Mouse (Mus musculus): ENCODE measurements at regions not wholly inside any gene's neighbourhood (a gene's known extent, or its start where the extent isn't known, plus 50 kb on each side); places are given as distances from the start of the nearest gene placed in this dataset.
A peak's percentile ranks its signal among the peaks of the same experiment; 100 is the strongest.
"Not testable (repeated sequence)": the region's sequence is repeated elsewhere in the genome, so short reads cannot be mapped to it uniquely, and the experiment has no call there.

DNA sequence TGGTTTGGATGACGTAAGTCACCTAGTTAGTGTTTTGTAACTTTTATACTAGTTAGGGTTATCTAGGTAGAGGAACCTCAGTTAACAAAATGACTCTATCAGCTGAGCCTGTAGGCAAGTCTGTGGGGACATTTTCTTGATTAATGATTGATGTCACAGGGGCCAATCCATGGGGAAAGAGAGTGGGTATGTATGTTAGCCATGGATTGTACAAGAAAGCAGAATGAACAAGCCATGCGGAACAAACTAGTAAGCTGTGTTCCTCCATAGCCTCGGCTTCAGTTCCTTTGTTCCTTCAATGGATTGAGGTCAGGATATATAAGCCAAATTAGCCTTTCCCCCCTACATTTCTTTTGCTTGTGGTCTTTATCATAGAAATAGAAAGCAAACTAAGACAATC lies 498.7 kb upstream of the Fam241a start:
- no peaks in the 10 kb centered on the region for H3K4me1 ChIP-seq (ENCODE audit: control insufficient read depth, insufficient read depth, low read length)

DNA sequence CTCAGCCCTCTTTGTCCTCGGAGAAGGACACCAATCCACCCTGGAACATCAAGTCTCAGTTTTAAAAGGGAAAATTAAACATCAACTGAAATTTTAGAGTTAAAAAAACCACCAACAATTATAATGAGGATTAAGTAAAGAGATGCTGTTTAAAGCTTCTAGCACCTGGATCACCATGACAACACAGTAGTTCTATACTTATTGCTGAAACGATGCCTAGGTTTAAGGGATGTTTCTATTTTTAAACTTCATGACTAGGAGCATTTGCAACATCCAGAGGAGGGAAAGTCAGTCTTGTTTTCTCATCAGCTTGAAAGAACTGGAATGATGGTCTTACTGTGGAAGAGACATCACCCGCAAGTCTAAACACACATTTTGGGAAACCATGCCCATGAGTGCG lies 484.5 kb upstream of the Fam241a start:
- Histone ChIP-seq H3K9ac (replicated peaks; ENCODE audit: low read length) (no peak overlapping the region), H3K9me3 (replicated peaks; ENCODE audit: control insufficient read depth, low read length) (no peaks in the 10 kb centered on the region), H3K27ac (replicated peaks; ENCODE audit: low read depth, low read length) (no peak overlapping the region), H3K4me2 (ENCODE audit: low read depth, low read length) (no peak overlapping the region), H3K27me3 (ENCODE audit: control insufficient read depth, insufficient read depth, low read length) (no peaks in the 10 kb centered on the region), H3K36me3 (replicated peaks; ENCODE audit: control insufficient read depth, insufficient read depth, low read depth, low read length) (no peaks in the 10 kb centered on the region), H3K4me3 (ENCODE audit: low read depth, low read length) (no peak overlapping the region), H3K4me1 (ENCODE audit: control insufficient read depth, insufficient read depth, low read length) (no peaks in the 10 kb centered on the region)
- no peak for DNase-seq (ENCODE audit: low spot score)
- ATAC-seq (replicated peaks; ENCODE audit: insufficient number of reproducible peaks, low FRiP score, low TSS enrichment, low read depth): no peak
- 86% methylated on average over 4 of the region's 4 CpGs for WGBS

More for the DNA sequence above, 498.7 kb upstream of the Fam241a start:
- no peaks in the 10 kb centered on the region for H3K9me3 ChIP-seq (replicated peaks; ENCODE audit: control insufficient read depth, low read length)
- no peak overlapping the region for H3K4me3 ChIP-seq (ENCODE audit: low read depth, low read length)
- DNase-seq (ENCODE audit: low spot score) (no peak), ATAC-seq (replicated peaks; ENCODE audit: insufficient number of reproducible peaks, low FRiP score, low TSS enrichment, low read depth) (no peak)
- H3K36me3 ChIP-seq (replicated peaks; ENCODE audit: control insufficient read depth, insufficient read depth, low read depth, low read length): no peaks in the 10 kb centered on the region
- no peaks in the 10 kb centered on the region for H3K27me3 ChIP-seq (ENCODE audit: control insufficient read depth, insufficient read depth, low read length)
- H3K9ac ChIP-seq (replicated peaks; ENCODE audit: low read length): no peak overlapping the region
- no peak overlapping the region for H3K27ac ChIP-seq (replicated peaks; ENCODE audit: low read depth, low read length)
- WGBS: 85% methylated on average over 3 of the region's 3 CpGs
- H3K4me2 ChIP-seq (ENCODE audit: low read depth, low read length): no peak overlapping the region

GRCm38 (mm10) chr3:128369521-128370127 lies 473.5 kb upstream of the Fam241a start:
- H3K27me3 ChIP-seq (ENCODE audit: control insufficient read depth, insufficient read depth, low read length): no peaks in the 10 kb centered on the region
- no peaks in the 10 kb centered on the region for H3K9me3 ChIP-seq (replicated peaks; ENCODE audit: control insufficient read depth, low read length)
- ATAC-seq (replicated peaks; ENCODE audit: insufficient number of reproducible peaks, low FRiP score, low TSS enrichment, low read depth): no peak
- H3K27ac ChIP-seq (replicated peaks; ENCODE audit: low read depth, low read length): no peak overlapping the region
- no peak overlapping the region for H3K4me3 ChIP-seq (ENCODE audit: low read depth, low read length)
- H3K4me2 ChIP-seq (ENCODE audit: low read depth, low read length): no peak overlapping the region
- H3K9ac ChIP-seq (replicated peaks; ENCODE audit: low read length): no peak overlapping the region
- no peak for DNase-seq (ENCODE audit: low spot score)
- 21% methylated on average over 5 of the region's 5 CpGs for WGBS
- no peaks in the 10 kb centered on the region for H3K36me3 ChIP-seq (replicated peaks; ENCODE audit: control insufficient read depth, insufficient read depth, low read depth, low read length)
- no peaks in the 10 kb centered on the region for H3K4me1 ChIP-seq (ENCODE audit: control insufficient read depth, insufficient read depth, low read length)

- no peak overlapping the region for H3K27ac ChIP-seq (replicated peaks; ENCODE audit: low read depth, low read length)
These were observed 466.2 kb upstream of the Fam241a start for GRCm38 (mm10) chr3:128362310-128362709.

GRCm38 (mm10) chr3:128349123-128349522 lies 453.0 kb upstream of the Fam241a start:
- H3K27me3 ChIP-seq (ENCODE audit: control insufficient read depth, insufficient read depth, low read length); H3K9ac ChIP-seq (replicated peaks; ENCODE audit: low read length); H3K36me3 ChIP-seq (replicated peaks; ENCODE audit: control insufficient read depth, insufficient read depth, low read depth, low read length); H3K27ac ChIP-seq (replicated peaks; ENCODE audit: low read depth, low read length); H3K4me1 ChIP-seq (ENCODE audit: control insufficient read depth, insufficient read depth, low read length); H3K9me3 ChIP-seq (replicated peaks; ENCODE audit: control insufficient read depth, low read length); H3K4me3 ChIP-seq (ENCODE audit: low read depth, low read length); H3K4me2 ChIP-seq (ENCODE audit: low read depth, low read length): not testable (repeated sequence)
- DNase-seq (ENCODE audit: low spot score): peak; percentile 85
- WGBS: 11% methylated on average over 2 of the region's 2 CpGs
- peak; percentile 79; the same call in 1 of the 2 replicates for ATAC-seq (replicated peaks; ENCODE audit: insufficient number of reproducible peaks, low FRiP score, low TSS enrichment, low read depth)

More at GRCm38 (mm10) chr3:128362310-128362709, 466.2 kb upstream of the Fam241a start:
- 84% methylated on average over 2 of the region's 2 CpGs for WGBS
- no peaks in the 10 kb centered on the region for H3K27me3 ChIP-seq (ENCODE audit: control insufficient read depth, insufficient read depth, low read length)
- H3K4me3 ChIP-seq (ENCODE audit: low read depth, low read length): no peak overlapping the region
- no peak overlapping the region for H3K9ac ChIP-seq (replicated peaks; ENCODE audit: low read length)
- no peaks in the 10 kb centered on the region for H3K9me3 ChIP-seq (replicated peaks; ENCODE audit: control insufficient read depth, low read length)
- no peak overlapping the region for H3K4me2 ChIP-seq (ENCODE audit: low read depth, low read length)
- H3K36me3 ChIP-seq (replicated peaks; ENCODE audit: control insufficient read depth, insufficient read depth, low read depth, low read length): no peaks in the 10 kb centered on the region
- ATAC-seq (replicated peaks; ENCODE audit: insufficient number of reproducible peaks, low FRiP score, low TSS enrichment, low read depth) (no peak), DNase-seq (ENCODE audit: low spot score) (no peak)
- H3K4me1 ChIP-seq (ENCODE audit: control insufficient read depth, insufficient read depth, low read length): no peaks in the 10 kb centered on the region

DNA sequence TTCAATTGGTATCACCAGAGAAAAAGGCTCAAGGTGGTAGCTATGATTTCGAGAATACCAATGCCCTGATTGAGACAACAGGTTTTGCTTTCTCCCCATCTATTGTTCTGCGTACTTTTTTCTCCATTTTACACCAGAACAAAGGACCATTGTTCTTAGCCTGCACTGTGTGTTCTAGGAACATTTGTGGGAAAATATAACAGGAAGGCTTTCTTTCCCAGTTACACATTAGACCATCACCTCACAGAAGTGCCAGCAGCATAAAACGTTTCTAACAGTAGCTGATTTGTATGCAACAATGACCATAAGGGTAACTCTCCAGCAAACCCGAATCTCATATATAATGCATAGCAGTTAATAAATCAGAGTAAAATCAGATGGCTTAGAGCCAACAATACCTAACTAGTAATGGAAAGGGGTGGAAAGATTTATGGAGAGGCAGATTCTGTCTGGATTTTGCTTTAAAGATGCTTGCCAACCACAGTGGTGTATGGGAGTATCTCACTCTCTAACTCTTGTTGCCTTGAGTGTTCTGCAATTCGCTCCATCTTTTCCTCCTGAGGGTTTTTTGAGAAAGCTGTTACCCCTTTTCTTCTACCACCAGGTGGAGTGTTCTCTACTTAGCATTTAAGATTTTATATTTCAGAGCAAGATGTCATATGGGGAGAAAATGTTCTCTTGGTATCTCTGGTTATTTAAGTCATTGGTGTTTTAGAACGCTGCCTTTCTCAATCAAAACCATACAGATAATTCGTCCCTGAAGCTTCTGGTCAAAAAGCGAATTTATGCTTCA lies 451.9 kb upstream of the Fam241a start:
- Histone ChIP-seq H3K27me3 (ENCODE audit: control insufficient read depth, insufficient read depth, low read length) (no peaks in the 10 kb centered on the region), H3K9me3 (replicated peaks; ENCODE audit: control insufficient read depth, low read length) (no peaks in the 10 kb centered on the region), H3K4me1 (ENCODE audit: control insufficient read depth, insufficient read depth, low read length) (no peaks in the 10 kb centered on the region), H3K36me3 (replicated peaks; ENCODE audit: control insufficient read depth, insufficient read depth, low read depth, low read length) (no peaks in the 10 kb centered on the region), H3K9ac (replicated peaks; ENCODE audit: low read length) (no peak overlapping the region), H3K27ac (replicated peaks; ENCODE audit: low read depth, low read length) (no peak overlapping the region), H3K4me2 (ENCODE audit: low read depth, low read length) (no peak overlapping the region), H3K4me3 (ENCODE audit: low read depth, low read length) (no peak overlapping the region)
- 62% methylated on average over 8 of the region's 8 CpGs for WGBS
- ATAC-seq (replicated peaks; ENCODE audit: insufficient number of reproducible peaks, low FRiP score, low TSS enrichment, low read depth) (no peak), DNase-seq (ENCODE audit: low spot score) (peak; percentile 30)

DNA sequence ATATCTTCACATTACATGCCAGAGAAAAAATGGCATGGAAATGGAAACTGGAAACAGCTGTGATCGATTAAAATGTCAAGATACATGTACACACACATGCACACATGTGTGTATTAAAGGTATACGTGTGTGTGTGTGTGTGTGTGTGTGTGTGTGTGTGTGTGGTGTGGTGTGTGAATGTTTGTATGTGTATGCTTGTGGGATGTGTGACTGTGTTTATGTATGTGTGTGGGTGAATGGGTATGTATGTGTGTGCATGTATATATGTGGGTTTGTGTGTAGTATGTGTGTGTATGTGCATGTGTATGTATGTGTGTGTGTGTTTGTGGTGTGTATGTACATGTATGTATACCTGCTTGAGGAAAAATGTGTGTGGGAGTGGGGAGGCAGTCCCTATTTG lies 441.4 kb upstream of the Fam241a start:
- 69% methylated on average over 2 of the region's 2 CpGs for WGBS
- no peak overlapping the region for H3K4me3 ChIP-seq (ENCODE audit: low read depth, low read length)
- ATAC-seq (replicated peaks; ENCODE audit: insufficient number of reproducible peaks, low FRiP score, low TSS enrichment, low read depth): no peak

GRCm38 (mm10) chr3:128337031-128337430 lies 440.9 kb upstream of the Fam241a start:
- 29% methylated on average over 5 of the region's 5 CpGs for WGBS

More for the DNA sequence above, 441.4 kb upstream of the Fam241a start:
- no peaks in the 10 kb centered on the region for H3K4me1 ChIP-seq (ENCODE audit: control insufficient read depth, insufficient read depth, low read length)
- no peak overlapping the region for H3K9ac ChIP-seq (replicated peaks; ENCODE audit: low read length)
- DNase-seq (ENCODE audit: low spot score): no peak
- no peak overlapping the region for H3K27ac ChIP-seq (replicated peaks; ENCODE audit: low read depth, low read length)
- H3K27me3 ChIP-seq (ENCODE audit: control insufficient read depth, insufficient read depth, low read length): no peaks in the 10 kb centered on the region
- H3K36me3 ChIP-seq (replicated peaks; ENCODE audit: control insufficient read depth, insufficient read depth, low read depth, low read length): no peaks in the 10 kb centered on the region
- H3K4me2 ChIP-seq (ENCODE audit: low read depth, low read length): no peak overlapping the region
- no peaks in the 10 kb centered on the region for H3K9me3 ChIP-seq (replicated peaks; ENCODE audit: control insufficient read depth, low read length)

More at GRCm38 (mm10) chr3:128337031-128337430, 440.9 kb upstream of the Fam241a start:
- H3K9ac ChIP-seq (replicated peaks; ENCODE audit: low read length): no peak overlapping the region
- DNase-seq (ENCODE audit: low spot score) (peak; percentile 95), ATAC-seq (replicated peaks; ENCODE audit: insufficient number of reproducible peaks, low FRiP score, low TSS enrichment, low read depth) (peak; percentile 75)
- no peaks in the 10 kb centered on the region for H3K4me1 ChIP-seq (ENCODE audit: control insufficient read depth, insufficient read depth, low read length)
- no peaks in the 10 kb centered on the region for H3K36me3 ChIP-seq (replicated peaks; ENCODE audit: control insufficient read depth, insufficient read depth, low read depth, low read length)
- no peak overlapping the region for H3K27ac ChIP-seq (replicated peaks; ENCODE audit: low read depth, low read length)
- no peak overlapping the region for H3K4me2 ChIP-seq (ENCODE audit: low read depth, low read length)
- H3K9me3 ChIP-seq (replicated peaks; ENCODE audit: control insufficient read depth, low read length): no peaks in the 10 kb centered on the region
- no peak overlapping the region for H3K4me3 ChIP-seq (ENCODE audit: low read depth, low read length)
- H3K27me3 ChIP-seq (ENCODE audit: control insufficient read depth, insufficient read depth, low read length): no peaks in the 10 kb centered on the region
